Mouse (Mus musculus) liver, adult 2 months (tissue): ENCODE measurements around the gene Spag4.

Experiments used
- CTCF ChIP-seq: fragments of 200-500 bp; IDR thresholded peaks from 2 replicates; pipeline ENCODE4 v1.5.1; 2011; ENCODE audit warnings: low read depth, low read length, control low read depth
- POLR2A ChIP-seq: fragments of 200-500 bp; IDR thresholded peaks from 2 replicates; pipeline ENCODE4 v1.6.1; 2011; ENCODE audit warnings: low read length, control low read depth; ENCODE audit not compliant: insufficient read depth; ENCODE audit errors: extremely low read depth

DNA sequence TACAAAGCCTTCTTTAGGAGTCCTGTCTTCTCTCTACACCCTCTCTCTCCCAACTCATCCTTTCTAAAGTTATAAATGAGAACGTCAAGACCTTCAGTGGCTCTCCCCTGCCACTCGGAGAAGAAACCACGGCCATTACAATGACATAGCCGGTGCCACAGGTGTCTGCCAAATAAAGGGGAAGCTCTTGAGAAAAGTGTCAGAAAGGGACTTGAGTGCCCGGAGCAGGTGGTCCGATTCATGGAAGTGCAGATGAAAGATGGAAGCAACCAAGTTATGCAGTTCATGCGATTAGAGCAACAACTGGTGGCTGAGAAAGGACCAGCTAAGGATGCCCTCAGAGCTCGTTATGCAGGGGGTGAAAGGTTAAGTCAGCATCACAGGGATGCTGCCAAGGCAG lies 22.1 kb upstream of the Spag4 start:
- TF ChIP-seq CTCF (no peak), POLR2A (no peak)
